Mouse (Mus musculus) ES-Bruce4 (cell line): ENCODE measurements at regions not wholly inside any gene's neighbourhood (a gene's known extent, or its start where the extent isn't known, plus 50 kb on each side); places are given as distances from the start of the nearest gene placed in this dataset.

Experiments used
- CTCF ChIP-seq: IDR thresholded peaks from one replicate; pipeline ENCODE4 v1.8.1; 2011; ENCODE audit warnings: low read depth, low read length
- EP300 ChIP-seq: IDR thresholded peaks from 2 replicates; pipeline ENCODE4 v1.6.1; 2011; ENCODE audit warnings: low read depth, low read length; ENCODE audit not compliant: insufficient read depth

DNA sequence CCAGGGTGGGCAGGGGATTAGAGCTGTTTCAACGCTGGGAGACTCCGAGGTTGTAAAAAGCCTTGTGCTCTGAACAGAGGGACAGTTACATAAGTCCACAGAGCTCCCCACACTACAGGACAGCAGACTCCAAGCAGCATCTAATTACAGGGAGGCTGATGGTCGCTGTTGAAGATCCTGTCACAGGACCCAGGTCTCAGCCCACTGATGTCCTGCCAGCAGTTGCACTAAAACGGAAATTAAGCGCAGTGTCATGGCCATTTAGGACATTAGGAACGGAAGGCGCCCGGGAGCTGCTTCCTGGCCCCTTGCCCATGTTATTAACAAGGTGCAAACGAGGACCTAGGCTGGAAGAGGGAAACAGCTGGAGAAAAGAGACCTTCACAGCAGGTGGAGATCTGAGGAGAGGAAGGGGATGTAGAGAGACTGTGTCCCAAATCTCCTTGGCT lies 107.8 kb upstream of the Cadm1 start:
- TF ChIP-seq EP300 (no peak), CTCF (no peak)
